Mouse (Mus musculus) stomach, postnatal 0 days (tissue): ENCODE measurements around the gene Vwce. TPM values are rescaled to one million over a fixed set of nuclear protein-coding genes. Genes with fewer than 3 reads are reported as not detected.

Experiments
- ATAC-seq: fragments of 200-750 bp; cut with Nextera tagmentation; 2 replicates; pipeline ENCODE4 v1.8.0; 2017; ENCODE audit not compliant: low FRiP score, low TSS enrichment
- DNase-seq: peaks from one replicate; pipeline ENCODE4 v3.0.0-alpha.2; 2016; ENCODE audit warnings: low spot score
- H3K27ac ChIP-seq: fragments of 300-500 bp; sonication (generic); replicated peaks from 2 replicates; pipeline ENCODE4 v1.5.1; 2014; ENCODE audit warnings: mild to moderate bottlenecking, control low read depth
- H3K27me3 ChIP-seq: fragments of 300-500 bp; sonication (generic); 2 replicates; pipeline ENCODE4 v1.6.1; 2014; ENCODE audit warnings: low read length; ENCODE audit not compliant: control insufficient read depth, insufficient read depth
- H3K36me3 ChIP-seq: fragments of 300-500 bp; sonication (generic); 2 replicates; pipeline ENCODE4 v1.6.1; 2014; ENCODE audit warnings: low read length, mixed read lengths; ENCODE audit not compliant: control insufficient read depth, insufficient read depth
- H3K4me1 ChIP-seq: fragments of 300-500 bp; sonication (generic); replicated peaks from 2 replicates; pipeline ENCODE4 v1.6.1; 2014; ENCODE audit warnings: antibody characterized with exemption; ENCODE audit not compliant: control insufficient read depth, insufficient read depth
- H3K4me2 ChIP-seq: fragments of 300-500 bp; sonication (generic); replicated peaks from 2 replicates; pipeline ENCODE4 v1.6.1; 2014; ENCODE audit warnings: low read depth, mild to moderate bottlenecking, control low read depth, moderate library complexity
- H3K4me3 ChIP-seq: fragments of 300-500 bp; sonication (generic); 2 replicates; pipeline ENCODE4 v1.5.1; 2014; ENCODE audit warnings: low read depth, low read length, control low read depth
- H3K9ac ChIP-seq: fragments of 300-500 bp; sonication (generic); 2 replicates; pipeline ENCODE4 v1.6.1; 2014; ENCODE audit warnings: mild to moderate bottlenecking, low read length, control low read depth, mixed read lengths
- H3K9me3 ChIP-seq: fragments of 300-500 bp; sonication (generic); 2 replicates; pipeline ENCODE4 v1.6.1; 2016; ENCODE audit warnings: low read length; ENCODE audit not compliant: control insufficient read depth
- CTCF ChIP-seq: IDR thresholded peaks from 2 replicates; pipeline ENCODE4 v1.5.1; 2016; ENCODE audit warnings: antibody characterized with exemption, low read depth, mild to moderate bottlenecking, moderate library complexity
- EP300 ChIP-seq: optimal IDR thresholded peaks from 2 replicates; pipeline ENCODE3; 2016; ENCODE audit warnings: antibody characterized with exemption
- WGBS: fragments of 180-500 bp; shearing (Covaris S2); extraction: QIAGEN DNeasy Blood & Tissue Kit; methylation state at CpG from one replicate; pipeline ENCODE4 v1.1.7; 2014; 5-methylcytosine and 5-hydroxymethylcytosine counted together
- polyA plus RNA-seq: library from polyadenylated mRNA; unstranded; fragments of >200 nt; fragmentation: Nextera tagmentation; extraction: Ambion mirVana; gene quantifications from 2 replicates; pipeline ENCODE4 v1.2.1, GENCODE M21; 2015

Vwce gene
- polyA plus RNA-seq, 1 experiment from 2014 or later = 0.51 TPM

DNA sequence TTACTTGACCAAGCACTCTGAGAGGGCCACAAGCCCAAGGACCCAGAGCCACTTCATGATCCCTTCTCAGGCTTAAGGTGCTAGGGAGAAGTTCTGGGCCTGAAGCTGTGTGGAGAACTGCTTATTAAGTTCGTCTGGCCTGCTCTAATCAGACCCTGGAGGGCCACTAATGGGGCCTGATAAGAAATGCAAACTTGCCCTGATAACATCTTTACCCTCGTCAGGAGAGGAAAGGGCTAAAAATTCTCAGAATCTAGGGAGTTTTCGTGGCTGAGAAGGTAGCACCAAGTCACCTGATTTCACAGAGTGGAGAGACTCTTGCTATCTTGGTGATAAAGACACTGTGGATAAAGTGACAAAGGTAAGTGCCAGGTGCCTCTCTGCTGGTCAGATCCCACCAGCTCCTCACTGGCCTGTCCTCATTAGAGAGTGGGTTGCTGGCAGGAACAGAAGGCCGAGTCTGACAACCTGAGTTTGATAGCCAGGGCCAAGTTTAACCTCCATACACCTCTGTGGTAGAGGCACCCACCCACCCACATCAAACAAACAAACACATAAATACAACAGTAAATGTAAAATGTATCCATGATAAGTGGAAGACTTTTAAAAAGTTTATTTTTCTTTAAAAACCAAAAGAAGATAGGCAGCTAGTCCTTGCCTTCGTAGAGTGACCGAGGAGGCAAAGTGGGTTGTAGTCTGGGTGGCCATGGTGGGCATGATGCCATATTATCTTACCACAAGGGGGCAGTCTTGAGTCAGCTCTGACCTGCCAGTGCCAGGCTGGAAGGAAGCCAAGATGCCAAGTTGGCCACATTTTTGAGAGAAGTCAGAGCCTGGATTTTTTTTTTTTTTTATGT is 44.1 kb downstream of the Vwce start, which contains the start of gene Pga5:
Gene Pga5, minus strand, starts transcription at position 157 of the 857 bp plus-strand sequence.
- no peaks in the 10 kb centered on the region for H3K27me3 ChIP-seq
- H3K4me2 ChIP-seq = peak within 1 kb of the TSS; percentile 36
- DNase-seq (peak; percentile 86), ATAC-seq (peak; percentile 45)
- H3K9me3 ChIP-seq = no peaks in the 10 kb centered on the region
- 27% methylated on average over 6 of the region's 6 CpGs for WGBS
- TF ChIP-seq CTCF = peak; percentile 93
- TF ChIP-seq EP300 = no peak
- H3K4me1 ChIP-seq = no peaks in the 10 kb centered on the region
- H3K36me3 ChIP-seq = no peaks in the 10 kb centered on the region
- H3K9ac ChIP-seq = no peak within 1 kb of the TSS
- peak within 1 kb of the TSS; percentile 35 for H3K27ac ChIP-seq
- H3K4me3 ChIP-seq = peak within 1 kb of the TSS; percentile 26; the same call in 1 of the 2 replicates

DNA sequence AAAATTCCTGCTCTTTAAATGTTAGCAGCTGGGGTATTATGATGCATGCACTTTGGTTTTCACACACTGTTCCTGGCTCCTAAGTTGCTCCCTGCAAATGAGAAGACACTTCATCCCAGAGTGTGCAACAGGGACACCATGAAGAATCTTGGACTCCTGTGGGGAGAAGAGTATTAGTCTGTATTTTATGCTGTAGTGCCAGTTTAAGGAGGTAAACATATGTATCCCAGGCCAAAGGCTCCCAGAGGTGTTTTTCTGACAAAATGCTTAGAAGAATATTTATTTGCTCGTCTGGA is 44.7 kb downstream of the Vwce start:
- H3K36me3 ChIP-seq = no peaks in the 10 kb centered on the region
- peak overlapping the region; percentile 18; the same call in 1 of the 2 replicates for H3K27ac ChIP-seq
- no peaks in the 10 kb centered on the region for H3K4me1 ChIP-seq
- TF ChIP-seq CTCF (no peak), EP300 (no peak)
- H3K9ac ChIP-seq = no peak overlapping the region
- H3K9me3 ChIP-seq = no peaks in the 10 kb centered on the region
- ATAC-seq = no peak
- DNase-seq = no peak
- 71% methylated on average over 1 of the region's 1 CpGs for WGBS
- H3K4me2 ChIP-seq = no peak overlapping the region
- H3K27me3 ChIP-seq = no peaks in the 10 kb centered on the region
- H3K4me3 ChIP-seq = no peak overlapping the region

DNA sequence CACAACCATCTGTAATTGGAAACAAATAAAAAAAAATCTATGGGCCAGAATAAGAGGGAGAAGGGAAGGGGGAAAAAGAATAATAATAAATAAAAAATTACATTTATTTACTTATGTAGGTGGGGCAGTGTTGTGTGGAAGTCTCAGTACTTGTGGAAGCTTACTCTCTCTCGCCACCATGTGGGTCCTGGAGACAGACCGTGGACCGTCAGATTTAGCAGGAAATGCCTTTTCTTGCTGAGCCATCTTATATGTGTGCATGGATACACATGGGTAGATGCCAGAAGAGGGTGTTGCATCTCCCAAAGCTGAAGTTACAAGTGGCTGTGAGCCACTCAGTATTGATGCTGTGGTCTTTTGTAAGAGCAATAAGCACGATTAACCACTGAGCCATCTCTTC is 47.6 kb downstream of the Vwce start:
- Histone ChIP-seq H3K36me3 (no peaks in the 10 kb centered on the region), H3K9ac (no peak overlapping the region), H3K4me1 (no peaks in the 10 kb centered on the region), H3K27ac (no peak overlapping the region), H3K9me3 (no peaks in the 10 kb centered on the region), H3K4me2 (no peak overlapping the region), H3K27me3 (no peaks in the 10 kb centered on the region), H3K4me3 (no peak overlapping the region)
- TF ChIP-seq EP300 = no peak
- peak; percentile 54 for TF ChIP-seq CTCF
- ATAC-seq (no peak), DNase-seq (peak; percentile 41)
- 46% methylated on average over 4 of the region's 4 CpGs for WGBS

DNA sequence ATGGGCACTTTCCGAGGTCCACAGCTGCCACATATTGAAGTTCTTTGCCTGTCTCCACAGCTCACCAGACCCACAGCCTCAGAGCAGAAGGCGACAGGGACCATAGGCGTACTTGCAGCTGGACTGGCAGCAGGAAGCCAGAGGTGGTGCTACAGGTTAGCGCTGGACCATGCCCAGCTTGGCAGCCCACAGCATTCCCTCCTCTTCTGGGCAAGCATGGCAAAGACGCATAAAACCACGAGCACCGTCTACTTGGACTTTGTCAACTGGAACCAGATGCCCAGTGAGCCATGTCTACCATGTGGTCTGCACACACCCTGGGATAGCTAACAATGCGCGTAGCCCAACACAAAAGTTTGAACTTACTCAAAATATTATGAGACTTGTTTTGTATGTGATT is 51.1 kb downstream of the Vwce start:
- H3K36me3 ChIP-seq = no peaks in the 10 kb centered on the region
- H3K9ac ChIP-seq = no peak overlapping the region
- ATAC-seq (no peak), DNase-seq (peak; percentile 30)
- TF ChIP-seq EP300 = no peak
- peak; percentile 10; the same call in 1 of the 2 replicates for TF ChIP-seq CTCF
- peaks cover 4% of the 10 kb centered on the region; the same call in 1 of the 2 replicates for H3K4me1 ChIP-seq
- no peaks in the 10 kb centered on the region for H3K27me3 ChIP-seq
- no peaks in the 10 kb centered on the region for H3K9me3 ChIP-seq
- no peak overlapping the region for H3K4me3 ChIP-seq
- whole genome bisulfite sequencing = 82% methylated on average over 9 of the region's 9 CpGs
- no peak overlapping the region for H3K4me2 ChIP-seq
- peak overlapping the region; percentile 65; the same call in 1 of the 2 replicates for H3K27ac ChIP-seq

DNA sequence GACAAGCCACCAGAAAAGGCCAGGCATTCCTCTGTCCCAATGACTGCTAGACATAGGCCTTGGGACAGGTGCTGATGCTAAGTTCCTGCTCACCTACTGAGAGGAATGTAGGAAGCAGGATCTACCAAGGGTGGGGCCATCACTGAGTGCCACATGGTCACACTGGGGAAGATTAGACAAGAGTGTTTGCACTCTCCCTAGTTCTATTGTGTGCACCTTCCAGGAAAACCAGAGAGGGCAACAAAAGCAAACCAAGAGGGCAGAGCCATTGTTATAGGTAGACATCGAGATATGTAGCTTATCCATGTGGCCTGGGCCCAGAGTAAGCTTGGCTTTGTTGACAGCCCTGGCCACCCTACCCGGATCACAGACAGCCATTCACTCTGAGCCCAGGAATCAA is 51.7 kb downstream of the Vwce start:
- Histone ChIP-seq H3K27ac (peak overlapping the region; percentile 77), H3K4me2 (no peak overlapping the region), H3K4me1 (peaks cover 4% of the 10 kb centered on the region; the same call in 1 of the 2 replicates), H3K36me3 (no peaks in the 10 kb centered on the region), H3K9me3 (no peaks in the 10 kb centered on the region), H3K4me3 (no peak overlapping the region), H3K27me3 (no peaks in the 10 kb centered on the region), H3K9ac (no peak overlapping the region)
- peak; percentile 77 for DNase-seq
- TF ChIP-seq CTCF (peak; percentile 35), EP300 (no peak)
- peak; percentile 84 for ATAC-seq
- 72% methylated on average over 2 of the region's 2 CpGs for WGBS
